Mouse (Mus musculus): ENCODE results near the gene Rtp4. TPM values are rescaled to one million over a fixed set of nuclear protein-coding genes. Genes with fewer than 3 reads are reported as not detected.

Rtp4 gene
- total RNA-seq, 2 experiments from 2014 or later = 1.4 to 2.0 TPM

DNA sequence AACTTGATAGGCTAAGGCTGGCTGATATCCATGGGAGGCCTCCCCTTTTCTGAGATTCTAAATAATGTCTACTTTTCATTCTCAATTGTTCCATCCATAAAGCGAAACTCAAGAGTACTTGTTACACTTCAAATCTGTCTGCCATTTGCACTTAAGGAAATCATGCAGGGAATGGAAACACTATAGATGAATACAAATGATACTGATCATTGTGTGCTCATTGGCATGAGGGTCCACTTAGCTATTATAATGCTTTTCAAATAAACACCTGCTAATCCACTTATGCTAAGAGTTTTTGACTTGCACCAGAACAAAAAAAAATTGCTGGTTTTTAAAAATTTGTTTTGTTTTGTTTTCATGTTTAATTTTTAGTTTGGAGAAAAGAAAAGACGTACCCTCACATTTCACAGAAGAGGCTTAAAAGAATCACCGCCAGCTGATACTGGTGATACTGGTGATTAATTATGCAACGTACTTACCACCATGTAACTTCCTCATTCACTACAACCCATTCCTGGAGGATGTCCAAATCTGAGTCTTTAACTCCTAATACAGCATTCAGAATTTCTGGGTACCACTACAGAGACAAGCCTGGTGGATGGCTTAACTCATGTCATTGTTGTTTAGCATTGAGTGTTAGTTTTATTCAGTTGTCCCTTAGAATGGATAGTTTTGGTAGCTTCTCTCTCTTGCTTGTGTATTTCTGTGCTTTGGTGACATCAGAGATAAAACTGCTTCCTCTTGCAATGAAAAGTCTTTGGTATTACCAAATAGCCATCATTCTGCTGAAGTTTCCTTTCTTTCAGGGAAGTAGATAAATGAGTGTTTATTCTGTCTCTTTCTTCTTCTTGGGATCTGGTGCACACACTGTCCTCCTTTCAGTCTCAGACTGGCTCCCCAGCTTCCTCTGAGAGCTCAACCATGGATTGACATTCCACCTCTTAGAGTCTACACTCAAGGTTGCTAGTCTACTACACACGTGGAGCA, 71.3 kb downstream of the Rtp4 start:
- no peak for DNase-seq

DNA sequence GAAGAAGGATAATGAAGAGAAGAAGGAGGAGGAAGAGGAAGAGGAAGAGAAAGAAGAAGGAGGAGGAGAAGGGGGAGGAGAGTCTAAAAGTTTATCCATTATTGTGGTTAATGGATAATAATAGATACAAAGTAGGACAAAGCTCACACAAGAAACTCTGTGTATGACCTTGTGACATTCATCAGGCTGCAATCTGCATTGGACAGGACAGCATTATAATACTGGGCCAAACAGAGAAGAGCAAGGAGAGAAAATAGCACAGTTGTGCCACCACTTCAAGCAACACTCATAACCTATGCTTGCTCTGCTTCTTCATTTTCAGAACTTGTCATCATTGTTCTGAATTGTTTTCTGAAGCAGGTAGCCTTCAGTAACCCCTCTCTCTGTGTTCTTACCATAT, 72.4 kb downstream of the Rtp4 start:
- no peak for DNase-seq

DNA sequence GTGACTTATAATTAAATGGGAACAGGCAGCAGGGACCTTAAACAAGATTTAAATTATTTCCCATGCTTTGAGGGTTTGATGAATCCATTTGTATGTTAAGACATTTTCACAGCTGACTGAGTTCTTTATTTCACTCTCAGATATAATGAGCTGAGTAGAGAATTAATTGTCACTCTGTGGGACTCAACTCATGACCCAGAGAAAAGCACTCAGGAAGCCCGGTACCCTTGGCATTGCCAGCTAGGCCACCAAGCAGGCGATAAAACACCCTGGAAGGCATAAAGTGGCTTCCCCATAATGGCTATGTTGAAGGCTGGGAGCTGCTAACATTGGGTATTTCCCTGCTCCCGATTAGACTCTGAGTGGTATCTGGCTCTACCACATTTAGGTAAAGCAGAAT, 76.6 kb downstream of the Rtp4 start:
- DNase-seq = no peak

DNA sequence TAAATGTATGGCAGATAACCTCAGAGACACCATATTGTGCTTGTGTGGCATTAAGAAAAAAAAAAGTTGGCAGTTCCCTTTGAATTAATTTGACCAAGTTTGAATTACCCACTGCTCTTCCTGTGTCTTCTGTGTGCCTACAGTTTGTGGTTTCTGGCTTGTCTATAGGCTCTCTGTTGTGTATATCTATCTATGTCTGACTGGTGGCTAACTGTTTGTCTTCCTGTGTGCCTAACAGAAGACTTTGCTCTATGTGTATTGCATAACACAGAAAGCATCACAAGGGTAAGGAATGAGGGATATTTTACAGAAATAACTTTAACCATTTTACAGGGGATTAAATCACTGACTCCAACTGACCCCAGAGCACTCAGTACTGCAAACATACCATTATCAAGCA, 77.9 kb downstream of the Rtp4 start:
- no peak for DNase-seq

- no peak for DNase-seq
These were observed 86.1 kb downstream of the Rtp4 start for GRCm38 (mm10) chr16:23606220-23606619.

DNA sequence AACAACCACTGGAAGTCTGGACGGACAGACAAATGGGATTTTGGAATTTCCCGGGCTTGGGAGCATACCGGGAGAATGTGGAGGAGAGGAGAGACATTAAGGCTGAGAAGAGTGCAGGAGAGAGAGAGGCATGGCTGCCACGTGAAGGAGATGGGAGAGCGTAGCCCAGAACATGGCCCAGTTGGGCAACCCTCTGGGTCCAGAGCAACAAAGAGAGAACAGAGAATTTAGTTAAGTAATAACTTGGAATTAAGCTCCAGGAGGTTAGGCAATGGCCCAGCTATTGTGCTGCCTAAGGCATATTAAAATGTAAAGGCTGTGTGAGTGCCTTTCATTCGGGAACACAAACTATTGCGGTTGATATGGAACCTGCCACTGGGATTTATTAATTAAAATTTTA, 86.6 kb downstream of the Rtp4 start:
- DNase-seq = no peak

DNA sequence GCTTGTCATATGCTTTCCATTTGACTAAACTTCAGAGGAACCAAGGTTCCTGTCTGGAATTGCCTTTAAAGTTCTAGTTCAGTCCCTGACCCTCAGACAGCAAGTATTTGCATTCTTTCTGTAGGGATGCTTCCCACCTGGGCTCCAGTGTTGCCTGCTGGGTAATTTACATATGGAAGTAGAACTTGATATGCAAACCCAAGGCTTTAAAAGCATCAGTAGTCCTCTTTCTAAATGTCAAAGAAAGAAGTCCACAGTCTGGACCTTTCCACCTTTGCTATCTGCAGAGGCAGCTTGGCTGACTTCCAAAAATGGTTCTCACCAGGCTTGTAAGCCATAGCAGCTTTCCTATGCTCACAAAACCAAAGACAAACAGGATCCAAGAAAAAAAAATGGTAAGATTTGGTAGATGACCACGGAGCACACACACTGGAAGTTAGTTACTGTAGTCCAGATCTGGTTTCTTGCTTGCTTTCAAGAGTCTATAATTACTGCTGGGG, 87.9 kb downstream of the Rtp4 start:
- DNase-seq = no peak

- DNase-seq = peak; percentile 16 to 20
These were observed 89.7 kb downstream of the Rtp4 start for GRCm38 (mm10) chr16:23609748-23610185.

DNA sequence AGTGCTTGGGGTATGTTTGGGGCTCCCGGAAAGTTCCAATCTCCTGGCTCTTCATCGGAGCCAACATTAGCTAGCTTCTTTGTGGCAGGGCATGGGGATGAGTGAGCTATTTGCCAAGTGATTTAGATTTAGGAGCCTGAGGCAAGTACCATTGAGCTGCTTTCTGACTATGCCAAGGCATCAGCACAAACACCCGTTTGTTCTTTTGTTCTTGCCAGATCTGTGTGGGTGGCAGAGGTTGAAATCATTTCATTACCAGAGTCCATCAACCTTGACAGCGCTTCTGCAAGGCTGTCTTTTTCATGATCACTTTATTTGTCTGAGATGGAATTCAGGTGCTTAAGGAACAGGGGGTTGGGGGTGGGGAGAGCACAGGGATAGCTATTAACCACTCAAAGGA, 104.1 kb downstream of the Rtp4 start:
- DNase-seq = peak in 1 of 2 experiments; percentile 1

GRCm38 (mm10) chr16:23631531-23631930, 111.4 kb downstream of the Rtp4 start:
- no peak for DNase-seq

DNA sequence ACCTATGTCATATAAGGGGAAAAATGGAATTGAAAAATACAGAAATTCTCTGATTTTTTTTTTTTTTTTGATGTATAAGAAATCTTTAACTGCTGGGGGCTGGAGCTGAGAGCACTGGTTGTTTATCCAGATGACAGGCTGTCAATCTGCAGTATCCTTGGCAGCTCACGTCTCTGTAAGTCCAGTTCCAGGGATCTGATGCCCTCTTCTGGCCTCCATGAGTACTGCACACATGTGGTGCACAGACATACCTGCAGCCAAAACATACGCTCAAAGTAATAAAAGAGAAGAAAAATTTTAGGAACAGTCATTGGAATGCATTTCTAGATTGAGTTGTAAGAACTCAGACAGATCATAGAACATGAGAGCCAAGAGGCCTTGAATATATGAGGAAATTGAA, 112.6 kb downstream of the Rtp4 start:
- no peak for DNase-seq

DNA sequence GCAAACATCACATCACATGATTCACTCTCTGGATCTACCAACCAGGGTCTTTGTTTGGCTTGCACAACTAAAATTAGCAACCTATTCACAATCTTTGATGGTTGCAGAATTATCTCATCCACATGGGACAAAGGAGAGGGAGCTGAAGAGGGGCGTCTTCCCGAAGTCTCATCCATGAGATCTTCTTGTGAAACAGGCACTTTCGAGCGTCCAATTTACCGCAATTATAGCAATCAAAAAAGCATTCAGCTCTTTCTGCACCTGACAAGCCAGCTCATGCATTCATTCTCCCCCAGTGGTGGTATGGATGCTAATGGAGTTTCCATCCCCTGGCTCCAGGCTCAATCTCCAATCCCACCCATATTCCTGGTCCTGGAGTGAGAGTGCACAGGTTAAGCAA, 132.9 kb downstream of the Rtp4 start:
- no peak for DNase-seq

DNA sequence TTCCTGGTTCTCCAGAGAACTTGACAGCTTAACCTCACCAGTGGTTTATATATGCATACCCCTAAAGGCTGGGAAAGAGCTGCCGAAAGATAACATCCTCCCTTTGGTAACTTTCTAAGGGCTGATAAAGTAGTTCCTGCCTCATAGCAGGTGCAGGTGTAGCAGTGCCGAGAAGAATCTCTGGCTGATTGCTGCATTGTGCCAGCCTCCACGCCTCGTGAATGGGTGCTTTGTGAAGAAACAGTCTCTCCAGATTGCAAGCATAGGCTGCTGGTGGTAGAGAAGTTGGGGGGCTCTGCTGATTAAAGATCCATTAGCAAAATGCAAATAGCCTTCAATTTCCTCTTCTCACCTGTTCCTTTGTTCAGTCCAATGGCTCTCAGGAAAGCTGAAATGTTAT, 133.4 kb downstream of the Rtp4 start:
- no peak for DNase-seq

- DNase-seq = no peak
These were observed 139.8 kb downstream of the Rtp4 start for GRCm38 (mm10) chr16:23659597-23660531.

Other genes with a start within 250 kb of the Rtp4 start
- under 1 TPM; 0.10 to 0.15 TPM for gene Rtp1, start 91.2 kb upstream of the Rtp4 start, total RNA-seq (2021)
- gene Masp1, start 524 bp downstream of the Rtp4 start, total RNA-seq (2021) = 10 to 100 TPM; 13.9 TPM

All from layer of hippocampus, postnatal 36 days (tissue).